Mouse (Mus musculus): ENCODE measurements around the gene Zfp287.
"Not testable (repeated sequence)": the region's sequence is repeated elsewhere in the genome, so short reads cannot be mapped to it uniquely, and the experiment has no call there.

The Zfp287 gene

DNA sequence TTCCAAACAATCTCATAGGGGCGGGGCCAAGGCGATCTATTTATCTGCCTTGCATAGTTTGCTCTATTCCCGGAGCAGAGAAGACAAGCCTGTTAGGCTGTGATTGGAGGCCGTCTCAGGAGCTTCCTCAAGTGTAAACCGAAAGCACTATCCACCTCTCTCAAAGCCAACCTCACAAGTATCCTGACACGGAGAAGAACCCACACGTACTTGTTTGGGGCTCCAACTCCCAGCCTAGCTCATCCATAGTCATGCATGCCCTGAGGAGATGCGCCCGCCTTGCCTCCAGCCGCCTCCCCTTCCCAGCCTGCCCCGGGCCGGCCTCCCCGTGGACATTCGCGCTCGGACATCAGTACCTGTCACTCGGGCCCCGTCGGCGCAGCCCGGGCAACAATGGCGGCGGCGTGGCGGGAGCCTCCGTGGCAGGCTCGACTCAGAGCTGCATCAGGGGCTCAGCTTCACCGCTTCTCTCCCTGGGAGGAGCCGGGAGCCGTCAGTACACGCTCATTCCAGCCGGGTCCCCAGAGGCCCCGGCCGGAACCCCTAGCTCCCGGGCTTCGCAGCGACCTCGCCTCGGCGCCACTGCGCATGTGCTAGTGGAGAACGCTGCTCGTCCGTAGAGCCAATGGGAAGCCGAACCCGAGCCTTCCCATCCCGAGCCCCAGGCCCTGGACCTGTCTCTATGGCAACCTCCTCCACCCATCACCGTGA, at the start of gene Zfp287:
Gene Zfp287 (minus strand): TSS at position 595 of the 711 bp plus-strand sequence.
- DNase-seq, result peak; percentile 85

DNA sequence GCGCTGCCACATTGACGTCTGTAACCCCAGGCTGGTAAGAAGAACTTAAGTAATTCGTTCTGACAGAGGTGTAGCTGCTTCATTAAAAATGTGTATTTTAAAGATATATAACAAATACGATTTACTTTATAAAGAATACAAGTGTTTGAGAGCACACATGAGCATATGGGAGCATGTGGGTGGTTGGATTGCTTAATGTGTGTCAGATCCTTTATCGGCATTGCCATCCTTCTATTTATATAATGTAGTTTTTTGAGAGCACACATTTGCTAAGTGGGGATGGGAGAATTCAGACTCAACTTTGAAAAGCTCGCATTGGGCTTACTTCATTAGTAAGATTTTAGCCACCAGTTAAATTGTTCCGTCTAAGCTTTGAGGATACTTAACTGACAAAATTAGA, 44.8 kb upstream of the Zfp287 start:
- no peak for DNase-seq

DNA sequence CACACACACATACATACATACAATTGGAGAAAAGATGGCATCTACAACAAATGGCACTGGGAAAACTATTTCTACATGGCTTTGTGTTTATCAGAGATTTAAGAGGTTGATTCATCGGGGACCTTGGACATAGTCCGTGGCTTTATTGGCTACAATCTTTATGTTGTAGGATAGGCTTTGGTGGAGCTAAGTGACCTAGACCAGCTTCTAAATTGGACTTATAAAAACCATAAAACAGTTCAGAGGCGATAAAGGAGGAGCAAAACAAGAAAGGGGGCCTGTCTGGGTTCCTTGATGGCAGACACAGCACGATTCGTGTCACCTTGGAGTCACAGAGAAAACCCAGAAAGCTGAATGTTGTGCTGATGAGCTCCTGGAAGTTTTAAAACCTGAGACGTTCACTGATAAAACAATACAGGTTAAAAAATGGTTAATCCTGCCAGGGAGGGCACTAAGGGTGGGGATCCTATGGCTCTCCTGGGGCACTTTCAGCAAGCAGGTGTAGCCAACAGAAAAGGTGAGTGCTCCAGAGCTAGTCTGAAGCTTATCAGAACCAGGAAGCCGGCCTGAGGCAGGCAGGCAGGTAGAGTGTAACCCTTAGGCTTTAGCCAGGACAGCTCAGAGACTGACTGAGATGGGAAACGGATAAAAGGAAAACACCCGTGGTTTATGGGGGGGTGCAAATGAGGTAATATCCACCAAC, 29.2 kb upstream of the Zfp287 start:
- no peak for DNase-seq

DNA sequence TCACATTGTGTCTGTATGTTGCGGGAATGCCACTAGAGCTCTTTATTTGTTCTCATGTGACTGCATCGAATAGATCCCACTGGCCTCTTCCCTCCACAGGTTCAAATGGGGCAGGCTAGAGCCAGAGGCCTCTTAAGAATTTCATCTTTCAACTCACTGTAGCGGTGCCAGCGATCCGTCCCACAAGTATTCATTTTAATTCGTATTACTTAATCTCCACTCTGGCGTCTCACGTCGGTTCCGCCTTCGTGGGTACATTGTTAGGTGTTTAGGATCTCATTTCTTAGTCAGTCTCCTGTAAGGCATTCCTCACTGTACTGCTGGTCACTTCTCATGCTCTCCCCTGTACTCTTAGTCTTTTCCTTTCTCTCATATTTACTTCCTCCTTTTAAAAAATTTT, 26.8 kb upstream of the Zfp287 start:
- DNase-seq, result no peak

DNA sequence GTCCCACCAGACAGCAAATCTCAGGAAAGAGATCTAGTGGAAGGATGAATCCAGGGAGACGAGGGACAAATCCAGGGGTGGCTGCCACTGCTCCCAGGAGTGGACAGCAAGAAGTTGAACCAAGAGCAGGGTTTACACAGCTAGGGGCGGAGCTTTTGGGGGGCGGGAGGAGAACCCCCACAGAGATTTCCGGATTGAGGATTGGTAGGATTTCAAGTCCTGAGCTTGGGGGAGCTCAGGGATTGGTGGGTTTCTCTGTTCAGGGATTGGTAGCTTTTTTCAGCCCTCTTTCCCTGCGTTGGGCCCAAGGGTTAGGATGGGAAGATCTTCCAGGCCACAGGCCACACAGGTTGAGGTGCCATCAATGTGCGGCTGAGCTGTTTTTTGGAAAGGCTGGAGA, 26.2 kb upstream of the Zfp287 start:
- no peak for DNase-seq

DNA sequence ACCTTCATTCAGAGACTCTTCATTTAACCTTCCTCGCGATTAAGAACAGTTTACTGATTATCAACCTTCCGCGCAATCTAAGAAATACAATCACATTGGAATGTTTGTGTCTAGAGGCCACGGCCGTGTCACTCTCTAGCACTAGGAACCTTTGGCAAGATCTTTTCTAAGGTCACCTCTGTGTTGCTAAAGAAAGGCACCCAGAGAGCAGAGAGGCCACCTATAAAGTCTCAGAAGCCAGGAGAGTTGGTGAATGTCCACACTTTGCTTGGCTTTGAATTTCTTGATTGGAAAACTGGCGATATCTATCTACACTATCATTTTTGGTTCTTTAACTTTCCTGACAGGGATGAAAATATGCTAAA, 25.4 kb upstream of the Zfp287 start:
- no peak for DNase-seq

DNA sequence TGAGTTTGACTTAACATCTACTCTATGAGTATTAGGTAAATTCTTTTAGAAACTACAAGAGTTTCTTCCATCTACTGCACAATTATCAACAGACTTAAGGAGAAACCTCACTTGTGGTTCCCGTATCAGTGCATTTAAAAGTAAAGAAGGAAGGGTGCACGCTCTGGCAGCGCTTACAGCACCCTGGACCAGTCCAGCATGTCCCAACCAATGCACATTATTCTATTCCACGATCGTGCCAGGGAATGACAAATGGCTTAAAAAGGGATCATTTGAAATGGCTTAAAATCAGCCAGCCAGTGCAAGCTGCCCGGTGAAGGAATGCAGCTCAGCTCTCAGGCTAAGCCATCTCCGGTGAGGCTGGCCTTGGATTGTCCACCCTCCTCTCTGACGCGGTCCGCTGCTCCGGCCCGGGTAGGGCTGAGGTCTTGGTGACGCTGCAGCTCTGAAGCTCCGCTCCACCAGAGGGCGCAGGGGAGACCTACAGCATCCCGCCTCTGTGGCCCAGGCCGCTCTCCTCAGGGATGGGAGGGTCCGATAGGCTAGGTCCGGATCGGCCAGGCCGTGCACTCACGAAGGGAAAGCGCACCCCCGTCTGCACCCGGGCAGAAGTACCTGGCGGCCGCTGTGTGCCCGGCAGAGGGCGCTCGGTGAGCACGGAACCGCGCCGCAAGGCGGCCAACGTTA, 24.9 kb upstream of the Zfp287 start:
- DNase-seq, result peak; percentile 99

DNA sequence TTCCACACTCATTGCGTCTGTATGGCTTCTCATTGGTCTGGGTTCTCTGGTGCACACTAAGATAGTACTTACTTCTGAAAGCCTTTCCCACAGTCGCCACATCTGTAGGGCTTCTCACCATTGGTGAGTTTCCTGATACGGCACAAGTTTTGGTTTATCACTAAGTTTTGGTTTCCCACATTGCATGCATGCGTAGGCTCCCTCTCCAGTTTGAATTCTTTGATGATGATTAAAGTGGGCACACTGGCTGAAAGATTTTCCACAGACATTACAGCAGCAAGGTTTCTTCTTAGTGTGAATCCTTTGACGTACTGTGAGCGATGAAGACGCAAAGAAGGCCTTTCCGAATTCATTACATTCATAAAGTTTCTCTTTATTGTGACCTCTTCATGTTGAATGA, 21.1 kb upstream of the Zfp287 start, which contains the start of gene Gm10428:
Gene Gm10428 (plus strand): TSS at position 321 of the 400 bp plus-strand sequence.
- no peak for DNase-seq

DNA sequence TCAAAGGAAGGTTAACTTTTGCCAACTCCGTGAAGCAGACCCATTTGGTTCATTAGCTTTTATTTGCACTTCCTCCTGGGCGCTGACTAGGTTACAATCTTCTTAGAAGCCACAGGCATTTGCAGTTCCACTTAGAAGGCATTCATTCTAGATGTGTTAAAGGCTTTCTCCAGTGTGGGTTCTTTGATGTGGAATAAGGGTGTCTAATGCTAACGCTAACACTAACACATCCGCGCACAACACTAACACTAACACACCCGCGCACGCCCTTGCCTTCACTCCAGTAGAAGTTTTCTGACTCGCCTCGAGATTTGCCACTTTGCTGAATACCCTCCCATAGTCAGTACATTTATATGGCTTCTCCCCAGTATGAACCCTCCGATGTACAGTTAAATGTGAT, 20.5 kb upstream of the Zfp287 start:
- DNase-seq, result no peak

DNA sequence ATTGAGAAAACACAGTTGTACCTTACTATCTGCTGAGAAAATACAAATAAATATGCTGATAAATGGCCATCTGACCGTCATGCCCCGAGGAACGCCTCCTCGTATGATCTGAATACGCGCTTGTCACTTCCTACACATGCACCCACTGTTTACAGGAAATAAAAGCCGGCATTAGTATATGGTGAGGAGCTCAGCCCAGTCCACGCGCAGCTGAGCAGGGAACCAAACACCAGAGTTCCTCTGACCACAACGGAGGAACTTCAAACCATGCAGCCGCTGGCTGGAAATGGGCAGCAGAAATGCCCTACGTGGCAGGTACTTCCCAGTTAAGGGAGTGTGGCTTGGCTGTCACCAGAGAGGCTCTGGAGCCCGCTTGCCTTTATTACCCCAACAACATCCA, 17.7 kb upstream of the Zfp287 start:
- DNase-seq, result not testable (repeated sequence)

DNA sequence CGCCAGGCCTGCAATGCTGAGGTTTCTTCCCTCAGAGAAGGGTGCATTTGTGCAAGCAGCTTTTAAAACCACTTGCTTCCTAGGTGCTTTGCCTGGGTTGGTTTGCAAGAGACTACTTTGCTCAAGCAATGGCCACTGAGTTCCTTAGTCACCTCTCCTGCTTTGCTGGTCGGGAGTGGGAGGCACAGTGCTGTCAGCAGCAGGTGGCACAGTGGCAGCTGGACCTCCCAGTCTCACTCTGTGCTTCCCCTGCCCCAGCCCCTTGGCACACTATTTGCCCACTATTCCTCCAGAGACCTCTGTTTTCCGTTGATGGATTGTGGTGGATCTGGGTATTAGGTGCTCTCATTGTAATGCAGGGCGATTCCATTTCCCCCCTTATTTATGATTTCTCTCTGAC, 16.4 kb upstream of the Zfp287 start:
- no peak for DNase-seq

DNA sequence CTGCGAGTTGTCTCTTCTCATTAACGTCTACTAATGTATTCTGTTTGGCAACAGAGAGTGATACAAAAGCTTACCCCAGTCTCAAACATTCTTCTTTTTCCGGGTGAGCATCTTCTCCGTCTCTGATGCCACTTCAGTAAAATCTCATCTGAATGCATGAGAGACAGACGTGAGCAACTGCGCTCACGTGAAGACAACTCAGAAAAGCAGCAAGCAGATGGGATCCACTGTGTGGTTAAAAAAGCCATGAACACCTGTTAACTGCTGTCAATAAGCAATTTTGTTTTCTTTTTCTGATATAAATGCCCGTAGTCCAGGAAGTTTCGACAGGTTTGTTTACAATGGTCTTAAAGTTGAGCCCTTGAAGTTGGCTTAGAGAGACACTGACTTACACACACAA, 15.5 kb upstream of the Zfp287 start:
- DNase-seq, result no peak

DNA sequence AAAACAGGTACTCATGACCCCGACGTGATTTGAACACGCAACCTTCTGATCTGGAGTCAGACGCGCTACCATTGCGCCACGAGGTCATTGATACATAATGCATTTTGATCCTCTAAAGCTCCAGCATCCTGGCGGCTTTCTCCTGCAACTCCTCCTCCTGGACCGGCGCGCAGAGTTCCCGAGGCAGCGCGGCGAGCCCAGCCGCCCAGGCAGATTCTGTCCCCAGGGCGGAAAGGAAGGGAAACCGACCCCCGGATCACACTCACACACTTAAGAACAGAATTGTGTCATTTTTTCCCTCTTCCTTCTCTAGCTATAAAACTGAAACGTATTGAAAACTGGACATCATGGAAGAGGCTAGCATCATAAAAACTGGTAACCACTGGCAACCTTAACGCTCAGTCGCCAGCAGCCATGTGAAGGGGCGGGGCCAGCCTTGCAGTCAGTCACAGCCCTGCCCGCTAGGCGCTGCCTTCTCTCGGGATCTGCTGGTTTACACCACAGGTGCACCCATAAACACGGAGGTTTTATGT, 14.4 kb upstream of the Zfp287 start:
- peak; percentile 60 for DNase-seq

DNA sequence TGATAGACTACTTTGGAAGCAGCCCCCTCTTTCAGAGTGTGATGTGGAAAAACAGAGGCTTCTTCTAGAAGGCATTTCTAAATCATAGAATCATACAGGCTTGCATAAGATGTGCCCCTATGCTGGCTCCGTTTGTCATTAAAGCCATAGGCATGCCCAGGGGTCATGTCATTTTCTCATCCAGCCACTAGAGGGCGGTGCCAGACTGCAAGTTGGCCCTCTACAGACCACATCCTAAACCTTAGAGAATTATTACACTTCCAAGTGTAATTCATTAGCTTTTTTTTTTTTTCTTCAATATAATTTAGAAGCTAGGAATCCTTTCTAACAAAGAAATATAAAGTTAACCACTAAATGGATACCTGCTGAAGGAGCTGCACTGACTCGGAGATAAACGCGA, 12.4 kb upstream of the Zfp287 start:
- DNase-seq, result peak; percentile 81

DNA sequence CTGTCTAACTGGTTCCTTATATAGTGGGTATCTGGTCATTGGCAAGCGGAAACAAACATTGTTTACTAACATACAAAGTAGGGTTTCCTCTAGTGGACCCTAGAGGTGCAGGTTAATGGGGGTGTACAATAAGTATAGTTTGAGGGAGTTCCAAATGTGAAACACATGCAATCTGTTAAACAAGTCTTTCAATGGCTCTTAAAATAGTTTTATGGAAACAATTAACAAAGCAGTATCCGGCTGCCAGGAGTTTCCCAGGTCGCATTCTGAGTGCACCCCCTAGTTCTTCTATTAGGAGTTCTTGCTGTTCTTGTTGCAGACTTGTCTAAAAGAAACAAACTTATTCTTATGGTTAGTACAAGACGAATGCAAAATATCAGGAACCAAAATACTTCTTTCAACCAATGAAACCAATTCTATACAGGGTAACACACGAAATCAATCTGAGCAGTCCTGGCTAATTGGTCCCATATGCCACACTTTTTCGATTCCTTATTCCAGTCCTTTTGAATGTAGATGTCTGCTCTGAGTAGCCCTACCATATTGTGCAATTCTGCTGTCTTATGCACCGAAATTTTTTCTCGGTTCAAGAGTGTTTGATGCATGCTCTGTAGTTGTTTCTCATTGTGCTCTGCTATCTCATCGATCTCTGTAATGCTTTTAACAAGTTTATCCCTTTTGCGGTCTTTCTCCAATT, 10.7 kb upstream of the Zfp287 start:
- no peak for DNase-seq

DNA sequence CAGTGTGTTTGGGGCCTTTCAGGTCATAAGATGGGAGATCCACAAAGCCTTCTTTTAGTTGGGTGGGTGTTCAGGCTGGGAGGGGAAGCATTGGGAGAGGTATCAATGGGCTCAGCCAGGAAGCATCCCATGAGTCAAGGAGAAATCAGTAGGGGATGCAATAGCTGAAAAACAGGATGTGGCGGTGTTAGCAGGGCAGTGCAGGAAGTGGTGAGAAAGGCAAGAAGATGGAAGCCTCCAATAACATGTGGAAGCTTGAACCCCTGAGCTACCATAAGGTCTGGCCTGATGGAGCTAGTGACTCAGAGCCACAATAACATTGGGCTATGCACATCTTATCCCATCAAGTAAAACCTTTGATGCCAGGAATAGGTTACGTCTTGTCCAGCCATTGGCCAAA, 9.5 kb upstream of the Zfp287 start:
- no peak for DNase-seq

DNA sequence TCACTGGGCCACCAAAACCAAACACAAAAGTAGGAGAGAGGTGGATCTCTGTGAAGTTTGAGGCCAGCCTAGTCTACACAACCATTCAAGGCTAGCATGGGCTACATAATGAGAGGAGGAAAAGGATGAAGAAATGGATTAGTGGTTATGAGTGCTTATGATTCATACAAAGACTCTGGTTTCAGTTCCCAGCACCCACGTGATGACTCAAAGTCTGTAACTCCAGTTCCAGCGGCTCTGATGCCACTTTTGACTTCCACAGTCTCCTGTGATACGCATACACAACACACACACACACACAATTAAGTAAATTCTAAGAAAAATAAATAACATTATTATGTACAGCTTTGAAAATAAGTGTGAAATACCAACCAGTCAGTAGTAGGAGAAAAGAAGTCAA, 960 bp upstream of the Zfp287 start:
- no peak for DNase-seq

DNA sequence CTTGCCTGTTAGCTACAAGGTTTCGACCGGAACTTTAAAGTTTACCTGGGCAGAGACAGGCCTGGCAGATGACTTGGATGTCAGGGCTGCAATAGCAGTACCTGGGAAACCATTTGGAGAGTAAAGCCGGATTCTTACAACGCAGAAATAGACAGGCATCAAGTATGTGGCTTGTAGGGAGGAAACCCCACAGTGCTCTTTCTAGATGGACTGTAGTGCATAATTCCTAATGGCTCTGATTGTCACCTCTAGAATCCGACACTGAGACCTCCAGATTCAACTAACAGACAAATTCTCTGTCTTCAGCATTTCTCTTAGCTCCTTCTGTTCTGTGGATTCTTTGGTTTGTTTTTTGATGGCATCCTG, 300 bp upstream of the Zfp287 start:
- no peak for DNase-seq

DNA sequence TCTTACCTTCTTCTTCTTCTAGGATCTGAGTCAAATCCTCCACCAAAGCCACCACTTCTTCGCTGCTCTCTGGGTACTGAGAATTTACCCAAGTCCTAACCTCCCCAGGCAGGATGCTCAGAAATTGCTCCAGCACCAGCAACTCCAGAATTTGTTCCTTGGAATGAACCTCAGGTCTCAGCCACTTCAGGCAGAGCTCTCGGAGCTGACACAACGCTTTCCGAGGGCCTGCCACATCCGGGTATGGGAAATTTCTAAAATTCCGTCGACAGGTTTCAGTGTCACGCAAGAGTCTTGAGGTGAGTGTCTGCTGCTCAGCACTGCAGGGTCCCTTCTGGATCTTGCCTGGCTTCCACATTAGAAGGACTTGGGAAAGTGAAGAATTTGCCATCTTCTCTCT, 3.4 kb downstream of the Zfp287 start:
- no peak for DNase-seq

DNA sequence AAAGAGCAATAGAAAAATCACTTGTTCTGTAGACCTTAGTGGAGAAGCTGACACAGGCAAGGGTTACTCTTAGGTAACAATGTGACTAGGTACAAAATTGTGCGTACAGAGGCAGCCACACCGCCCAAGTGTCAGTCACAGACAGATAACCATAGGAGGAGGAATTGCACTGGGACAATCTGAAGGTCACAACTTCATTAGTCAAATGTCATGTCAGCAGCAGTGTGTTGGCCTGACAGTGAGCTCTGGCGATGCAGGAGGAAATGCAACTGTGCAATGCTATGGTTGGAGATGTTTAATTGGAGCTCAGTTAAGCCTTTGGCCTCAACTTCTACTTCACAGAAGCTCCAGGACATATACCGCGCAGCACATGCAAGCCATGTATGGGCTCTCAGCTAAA, 21.0 kb downstream of the Zfp287 start:
- no peak for DNase-seq

DNA sequence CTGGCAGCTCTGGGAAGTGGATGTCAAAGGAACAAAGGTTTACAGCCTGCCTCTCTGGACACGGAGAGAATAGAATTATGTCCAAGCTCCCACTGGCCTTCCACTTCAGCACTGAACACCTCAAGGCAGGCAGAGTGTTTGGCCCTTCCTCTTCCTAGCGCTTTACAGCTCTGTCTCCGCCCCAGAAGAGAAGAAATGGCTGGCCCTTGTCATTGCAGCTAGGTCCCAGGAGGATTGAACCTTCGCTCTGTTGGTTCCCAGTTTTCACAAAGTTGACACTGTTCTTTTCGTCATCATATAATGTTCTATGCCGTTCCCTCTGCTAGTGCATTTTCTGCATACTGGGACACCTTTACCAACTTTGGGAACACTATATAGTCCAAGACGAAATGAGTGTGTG, 23.5 kb downstream of the Zfp287 start:
- no peak for DNase-seq

DNA sequence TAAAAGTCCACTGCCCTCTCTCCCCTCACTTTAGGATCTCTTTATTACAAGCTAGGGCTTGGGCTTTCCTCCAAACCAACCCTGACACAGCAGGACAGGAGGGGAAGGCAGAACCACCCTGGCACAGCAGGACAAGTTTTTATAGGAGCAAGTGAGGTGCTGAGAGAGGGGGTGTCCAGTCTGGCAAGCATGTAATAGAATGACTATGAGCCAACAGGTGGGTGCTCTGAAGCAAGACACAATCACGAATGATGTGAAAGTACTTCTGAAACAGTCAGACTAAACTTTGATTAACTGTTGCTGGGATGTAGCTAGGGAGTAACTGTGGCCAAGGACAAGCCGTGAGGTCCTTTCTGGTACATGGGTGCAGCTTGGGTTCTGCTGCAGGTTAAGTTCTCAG, 25.6 kb downstream of the Zfp287 start:
- DNase-seq, result no peak

DNA sequence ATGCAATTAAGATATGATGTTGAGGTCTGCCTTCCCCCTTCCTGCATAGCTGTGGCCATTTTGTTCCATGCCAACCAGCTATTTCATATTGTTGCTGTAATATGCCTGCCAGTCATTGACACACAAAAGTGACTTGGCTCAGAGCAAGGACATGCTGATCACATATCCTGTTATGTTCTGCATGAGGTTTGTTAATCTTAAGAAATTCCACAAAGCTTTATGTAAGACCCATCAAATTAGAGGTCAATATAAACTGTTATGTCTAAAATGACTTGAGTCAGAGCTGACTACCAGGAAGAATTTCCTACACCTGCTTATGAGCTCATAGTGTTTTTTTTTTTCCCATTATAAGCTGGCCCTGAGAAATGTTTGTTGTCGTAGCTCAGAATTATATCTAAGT, 30.5 kb downstream of the Zfp287 start:
- DNase-seq, result no peak

All from lung, postnatal 14 days (tissue).